In the genomic region with DNA sequence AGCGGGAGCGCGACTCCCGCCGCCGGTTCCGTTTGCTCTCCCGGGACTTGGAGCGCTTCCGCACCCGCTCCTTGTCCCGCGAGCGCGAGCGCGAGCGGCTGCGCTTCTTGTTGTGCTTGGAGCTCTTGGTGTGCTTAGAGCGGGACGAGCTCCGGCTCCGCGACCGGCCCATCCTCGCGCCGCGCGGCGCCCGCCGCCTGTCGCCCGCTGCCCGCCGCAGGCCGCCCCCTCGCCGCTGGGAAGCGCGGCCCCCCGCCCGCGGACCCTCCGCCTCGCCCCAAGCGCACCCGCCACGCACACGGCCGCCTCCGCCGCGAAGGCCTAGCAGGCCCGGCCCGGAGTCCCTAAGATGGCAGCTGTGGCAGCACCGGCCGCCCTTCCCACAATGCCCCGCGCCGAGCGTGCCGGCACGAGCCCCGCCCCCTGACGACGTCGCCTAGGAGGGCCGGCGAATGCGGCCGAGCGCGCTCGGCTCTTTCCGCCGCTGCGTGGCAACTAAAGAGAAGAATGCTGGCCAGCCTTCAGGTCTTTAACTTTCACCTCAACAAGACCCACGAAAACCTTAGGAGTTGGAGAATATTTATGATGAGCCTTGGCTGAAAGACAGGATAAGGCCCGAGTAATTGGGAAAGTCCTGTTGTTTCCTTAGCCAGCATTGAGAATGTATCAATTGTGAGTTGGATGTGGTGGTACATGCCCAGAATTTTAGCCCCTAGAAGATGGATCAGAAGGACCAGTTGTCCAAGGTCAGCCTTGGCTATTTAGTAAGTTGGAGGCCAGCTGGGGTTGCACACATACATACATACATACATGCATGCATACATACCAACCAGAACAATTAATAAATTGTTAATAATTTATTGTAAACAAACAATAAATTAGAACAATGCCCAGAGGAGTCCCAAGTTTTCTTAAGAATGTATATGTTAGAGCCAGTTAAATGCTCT, we compare ENCODE assay signal across 8 mouse cellular contexts. TPM values are rescaled to one million over a fixed set of nuclear protein-coding genes. Genes with fewer than 3 reads are reported as not detected.
DNase-seq lines count a peak whose midpoint lies in the region; ATAC-seq lines count a peak whose summit lies in the region.

Gene Arglu1, minus strand, starts transcription at position 376 of the 947 bp plus-strand sequence.

- DNase-seq in CD8-positive naive resting alpha-beta T cell, adult 2 months (ENCODE audit: low read depth in 2 of 2, low spot score in 2 of 2) = peak; percentile 93 to 94
- peak; percentile 77 for DNase-seq in c-Kit-positive CD71-negative TER-119-negative erythroid progenitor cells, embryonic 14.5 days (ENCODE audit: low read depth)
- DNase-seq in forebrain, embryonic 11.5 days (ENCODE audit: low spot score) = peak; percentile 98
- peak; percentile 98 to 100 for DNase-seq in kidney, postnatal 36 days
- peak; percentile 80 for DNase-seq in telencephalon, adult 2 months (ENCODE audit: low read depth, low spot score)

- peak within 1 kb of the TSS; percentile 87 for H3K27ac ChIP-seq in forebrain, embryonic 11.5 days (ENCODE audit: low read depth, low read length)
- H3K27ac ChIP-seq in heart, embryonic 16.5 days (ENCODE audit: low read length) = peak within 1 kb of the TSS; percentile 95
- peak within 1 kb of the TSS; percentile 89 for H3K27ac ChIP-seq in liver, embryonic 15.5 days (replicated peaks)
- H3K27ac ChIP-seq in neural tube, embryonic 12.5 days = peak within 1 kb of the TSS; percentile 93

- no peaks in the 10 kb centered on the region for H3K27me3 ChIP-seq in forebrain, embryonic 11.5 days (ENCODE audit: control insufficient read depth, insufficient read depth, low read length)
- no peaks in the 10 kb centered on the region for H3K27me3 ChIP-seq in heart, embryonic 16.5 days (ENCODE audit: control insufficient read depth, insufficient read depth, low read length)
- H3K27me3 ChIP-seq in liver, embryonic 15.5 days = no peaks in the 10 kb centered on the region
- H3K27me3 ChIP-seq in neural tube, embryonic 12.5 days (replicated peaks) = no peaks in the 10 kb centered on the region

- WGBS in forebrain, embryonic 11.5 days = under 1% methylated on average over 77 of the region's 81 CpGs
- WGBS in heart, embryonic 16.5 days = 1% methylated on average over 78 of the region's 81 CpGs
- 0% methylated on average over 80 of the region's 81 CpGs for WGBS in liver, embryonic 15.5 days (ENCODE audit: insufficient replicate concordance)
- under 1% methylated on average over 81 of the region's 81 CpGs for WGBS in neural tube, embryonic 12.5 days

- H3K4me3 ChIP-seq in forebrain, embryonic 11.5 days (ENCODE audit: low read depth, low read length) = peak within 1 kb of the TSS; percentile 93
- H3K4me3 ChIP-seq in heart, embryonic 16.5 days (ENCODE audit: low read length) = peak within 1 kb of the TSS; percentile 82
- peak within 1 kb of the TSS; percentile 89 for H3K4me3 ChIP-seq in liver, embryonic 15.5 days (replicated peaks)
- H3K4me3 ChIP-seq in neural tube, embryonic 12.5 days = peak within 1 kb of the TSS; percentile 94

- ATAC-seq in forebrain, embryonic 11.5 days (replicated peaks; ENCODE audit: low FRiP score) = peak; percentile 96
- ATAC-seq in heart, embryonic 16.5 days (replicated peaks; ENCODE audit: extremely low read depth, insufficient read depth, low FRiP score) = peak; percentile 94
- peak; percentile 92 for ATAC-seq in liver, embryonic 15.5 days (ENCODE audit: insufficient read depth)
- ATAC-seq in neural tube, embryonic 12.5 days (ENCODE audit: low FRiP score, low read depth) = peak; percentile 96

- H3K9me3 ChIP-seq in forebrain, embryonic 11.5 days (ENCODE audit: control insufficient read depth, low read length) = no peaks in the 10 kb centered on the region
- H3K9me3 ChIP-seq in heart, embryonic 16.5 days (replicated peaks; ENCODE audit: control insufficient read depth, low read length) = no peaks in the 10 kb centered on the region
- no peaks in the 10 kb centered on the region for H3K9me3 ChIP-seq in liver, embryonic 15.5 days (replicated peaks)
- no peaks in the 10 kb centered on the region for H3K9me3 ChIP-seq in neural tube, embryonic 12.5 days

- peak within 1 kb of the TSS; percentile 99 for H3K9ac ChIP-seq in forebrain, embryonic 11.5 days (ENCODE audit: low read length)
- peak within 1 kb of the TSS; percentile 99 for H3K9ac ChIP-seq in heart, embryonic 16.5 days (ENCODE audit: low read length)
- peak within 1 kb of the TSS; percentile 98 for H3K9ac ChIP-seq in liver, embryonic 15.5 days
- peak within 1 kb of the TSS; percentile 99 for H3K9ac ChIP-seq in neural tube, embryonic 12.5 days

- H3K4me2 ChIP-seq in forebrain, embryonic 11.5 days (ENCODE audit: low read depth, low read length, severe bottlenecking) = peak within 1 kb of the TSS; percentile 78
- peak within 1 kb of the TSS; percentile 89 for H3K4me2 ChIP-seq in heart, embryonic 16.5 days (ENCODE audit: low read depth, low read length)
- peak within 1 kb of the TSS; percentile 88 for H3K4me2 ChIP-seq in liver, embryonic 15.5 days
- peak within 1 kb of the TSS; percentile 84 for H3K4me2 ChIP-seq in neural tube, embryonic 12.5 days (replicated peaks)

- H3K4me1 ChIP-seq in forebrain, embryonic 11.5 days (replicated peaks; ENCODE audit: control insufficient read depth, insufficient read depth, low read length) = peaks cover 18% of the 10 kb centered on the region
- H3K4me1 ChIP-seq in heart, embryonic 16.5 days (ENCODE audit: control insufficient read depth, insufficient read depth, low read length) = peaks cover 35% of the 10 kb centered on the region
- H3K4me1 ChIP-seq in liver, embryonic 15.5 days (replicated peaks) = peaks cover 42% of the 10 kb centered on the region
- H3K4me1 ChIP-seq in neural tube, embryonic 12.5 days = peaks cover 27% of the 10 kb centered on the region

- H3K36me3 ChIP-seq in forebrain, embryonic 11.5 days (ENCODE audit: control insufficient read depth, insufficient read depth, low read length) = no peaks in the 10 kb centered on the region
- H3K36me3 ChIP-seq in heart, embryonic 16.5 days (ENCODE audit: control insufficient read depth, insufficient read depth) = no peaks in the 10 kb centered on the region
- no peaks in the 10 kb centered on the region for H3K36me3 ChIP-seq in liver, embryonic 15.5 days (replicated peaks)
- no peaks in the 10 kb centered on the region for H3K36me3 ChIP-seq in neural tube, embryonic 12.5 days

RNA-seq across cellular contexts. Expression of gene Arglu1, which starts in this region (rescaled TPM):
- polyA plus RNA-seq in forebrain, embryonic 11.5 days (2014; fragmentation: Nextera tagmentation; extraction: Ambion mirVana) = 163 and 171 TPM in 2 replicates
- 60.9 and 76.7 TPM in 2 replicates for polyA plus RNA-seq in heart, embryonic 16.5 days (2015; fragmentation: Nextera tagmentation; extraction: Ambion mirVana)
- 31.8 and 34.6 TPM in 2 replicates for polyA plus RNA-seq in liver, embryonic 15.5 days (2015; fragmentation: Nextera tagmentation; extraction: Ambion mirVana)
- polyA plus RNA-seq in neural tube, embryonic 12.5 days (2016; fragmentation: Nextera tagmentation; extraction: Ambion mirVana) = 197 and 204 TPM in 2 replicates

Comparison
In these comparisons a context has a peak if more than half of its experiments do, and no peak if none do; other contexts are left out.
1. Peak in every context shown above with its lines: DNase-seq, ATAC-seq, H3K4me3 ChIP-seq and H3K27ac ChIP-seq.